Comparison of ENCODE assay signal across 8 mouse cellular contexts in genomic region chr19:55743557-55744441, GRCm38 (mm10). TPM values are rescaled to one million over a fixed set of nuclear protein-coding genes. Genes with fewer than 3 reads are reported as not detected.
DNase-seq lines count a peak whose midpoint lies in the region; ATAC-seq and TF ChIP-seq lines count a peak whose summit lies in the region.

No protein-coding gene starts in this region.

- peaks cover 45% of the 10 kb centered on the region for H3K4me1 ChIP-seq in intestine, embryonic 16.5 days (ENCODE audit: control insufficient read depth, insufficient read depth, low read length)
- H3K4me1 ChIP-seq in liver, adult 2 months (ENCODE audit: control insufficient read depth, insufficient read depth, low read length): peaks cover 4% of the 10 kb centered on the region
- 0 out of 2 replicates have a peak, but pooled peaks cover 2% of the 10 kb centered on the region for H3K4me1 ChIP-seq in midbrain, postnatal 0 days (ENCODE audit: insufficient read depth, low read length)

- DNase-seq in CD4-positive, CD25-positive, alpha-beta regulatory T cell, adult 2 months (ENCODE audit: low read depth, low spot score): peak; percentile 43
- DNase-seq in cerebellum, postnatal 36 days: peak; percentile 14 to 17
- peak; percentile 53 to 77 for DNase-seq in gastrocnemius, postnatal 4 days (ENCODE audit: low spot score in 2 of 2)
- peak; percentile 94 for DNase-seq in liver, adult 2 months (ENCODE audit: extremely low read depth, low read depth, low spot score)
- DNase-seq in midbrain, postnatal 0 days (ENCODE audit: low spot score): peak; percentile 62
- peak; percentile 82 for DNase-seq in testis, postnatal 10 days (ENCODE audit: low spot score)

- no peaks in the 10 kb centered on the region for H3K9me3 ChIP-seq in intestine, embryonic 16.5 days (ENCODE audit: control insufficient read depth, low read length)
- H3K9me3 ChIP-seq in midbrain, postnatal 0 days (ENCODE audit: low read length): no peaks in the 10 kb centered on the region

- H3K27me3 ChIP-seq in intestine, embryonic 16.5 days (replicated peaks; ENCODE audit: control insufficient read depth, insufficient read depth, low read length): no peaks in the 10 kb centered on the region
- H3K27me3 ChIP-seq in liver, adult 2 months (ENCODE audit: control insufficient read depth, insufficient read depth, low read length): no peaks in the 10 kb centered on the region
- H3K27me3 ChIP-seq in midbrain, postnatal 0 days (ENCODE audit: insufficient read depth, low read length): no peaks in the 10 kb centered on the region

- H3K9ac ChIP-seq in intestine, embryonic 16.5 days (ENCODE audit: low read depth, low read length): peak overlapping the region; percentile 99
- H3K9ac ChIP-seq in liver, adult 2 months (ENCODE audit: low read depth, low read length): peak overlapping the region; percentile 90
- peak overlapping the region; percentile 85 for H3K9ac ChIP-seq in midbrain, postnatal 0 days (replicated peaks; ENCODE audit: low read length, poor library complexity, severe bottlenecking)

- TF ChIP-seq POLR2A in liver, adult 2 months (IDR thresholded peaks at IDR 0.05; ENCODE audit: extremely low read depth, insufficient read depth, low read length): peak; percentile 83; the same call in 1 of the 2 replicates

- ATAC-seq in CD4-positive, CD25-positive, alpha-beta regulatory T cell, adult 4 months: no peak
- ATAC-seq in intestine, embryonic 16.5 days: peak; percentile 45
- ATAC-seq in midbrain, postnatal 0 days (ENCODE audit: low FRiP score): peak; percentile 44

- TF ChIP-seq CTCF in liver, adult 2 months (IDR thresholded peaks at IDR 0.05; ENCODE audit: low read depth, low read length): no peak
- no peak for TF ChIP-seq CTCF in midbrain, postnatal 0 days (IDR thresholded peaks at IDR 0.05)

- H3K27ac ChIP-seq in intestine, embryonic 16.5 days (ENCODE audit: low read length): peak overlapping the region; percentile 99
- H3K27ac ChIP-seq in liver, adult 2 months (replicated peaks; ENCODE audit: insufficient read depth, low read depth, low read length): peak overlapping the region; percentile 100
- H3K27ac ChIP-seq in midbrain, postnatal 0 days (ENCODE audit: low read depth, low read length): peak overlapping the region; percentile 93

- whole genome bisulfite sequencing in intestine, embryonic 16.5 days: under 1% methylated on average over 47 of the region's 47 CpGs
- WGBS in liver, adult 2 months: under 1% methylated on average over 47 of the region's 47 CpGs
- WGBS in midbrain, postnatal 0 days: 2% methylated on average over 47 of the region's 47 CpGs

- H3K36me3 ChIP-seq in intestine, embryonic 16.5 days (ENCODE audit: control insufficient read depth, insufficient read depth, low read length): no peaks in the 10 kb centered on the region
- H3K36me3 ChIP-seq in liver, adult 2 months (ENCODE audit: control insufficient read depth, insufficient read depth, low read length): peaks cover 16% of the 10 kb centered on the region
- H3K36me3 ChIP-seq in midbrain, postnatal 0 days (ENCODE audit: insufficient read depth, low read length): no peaks in the 10 kb centered on the region

- peaks cover 21% of the 10 kb centered on the region for H3K79me2 ChIP-seq in liver, adult 2 months (ENCODE audit: control insufficient read depth, insufficient read depth, low read length)

- H3K4me2 ChIP-seq in intestine, embryonic 16.5 days (ENCODE audit: low read depth, low read length): peak overlapping the region; percentile 87
- peak overlapping the region; percentile 58 for H3K4me2 ChIP-seq in midbrain, postnatal 0 days (ENCODE audit: low read depth, low read length, poor library complexity, severe bottlenecking)

- H3K4me3 ChIP-seq in intestine, embryonic 16.5 days (ENCODE audit: low read length): peak overlapping the region; percentile 94
- H3K4me3 ChIP-seq in liver, adult 2 months (ENCODE audit: insufficient read depth, low read depth, low read length): peak overlapping the region; percentile 94
- peak overlapping the region; percentile 66 for H3K4me3 ChIP-seq in midbrain, postnatal 0 days (ENCODE audit: low read depth, low read length)

RNA-seq across cellular contexts. Expression of gene Tcf7l2, which starts 2.2 kb away (rescaled TPM):
- polyA plus RNA-seq in CD4-positive, CD25-positive, alpha-beta regulatory T cell, adult 4 months (2017; shearing (Covaris generic)): 1 to 10 TPM; 2.4 to 3.5 TPM
- total RNA-seq in gastrocnemius, postnatal 4 days (2021): 10 to 100 TPM; 51.2 to 54.9 TPM
- 57.1 and 58.4 TPM in 2 replicates for polyA plus RNA-seq in intestine, embryonic 16.5 days (2015; fragmentation: Nextera tagmentation; extraction: Ambion mirVana)
- 3.2 and 4.6 TPM in 2 replicates for total RNA-seq in liver, adult 2 months (2014; rRNA removed)
- 13.3 and 14.6 TPM in 2 replicates for polyA plus RNA-seq in liver, adult 2 months (2012; rRNA removed)
- 67.2 and 86.1 TPM in 2 replicates for total RNA-seq in midbrain, postnatal 0 days (2014; rRNA removed)
- polyA plus RNA-seq in midbrain, postnatal 0 days (2015; fragmentation: Nextera tagmentation; extraction: Ambion mirVana): 763 and 861 TPM in 2 replicates

Comparison
In these comparisons a context has a peak if more than half of its experiments do, and no peak if none do; other contexts are left out.
1. DNase-seq: peak in every context shown above with its lines; median percentile 94 in liver, adult 2 months; 82 in testis, postnatal 10 days; 65 in gastrocnemius, postnatal 4 days; 62 in midbrain, postnatal 0 days; 43 in CD4-positive, CD25-positive, alpha-beta regulatory T cell, adult 2 months; 16 in cerebellum, postnatal 36 days.
2. RNA of gene Tcf7l2, which starts 2.2 kb away (polyA plus RNA-seq): 763 to 861 TPM in midbrain, postnatal 0 days; 57.1 to 58.4 TPM in intestine, embryonic 16.5 days, 13.3 to 14.6 TPM in liver, adult 2 months and 2.4 to 3.5 TPM in CD4-positive, CD25-positive, alpha-beta regulatory T cell, adult 4 months; every median in the first group is over 10 times any median in the second.
3. Peak in every context shown above with its lines, with median percentiles within 50 percentile points of each other: H3K27ac ChIP-seq, H3K4me3 ChIP-seq and H3K9ac ChIP-seq.